Mouse (Mus musculus) liver, embryonic 15.5 days (tissue): ENCODE measurements around the gene Gid4. TPM values are rescaled to one million over a fixed set of nuclear protein-coding genes. Genes with fewer than 3 reads are reported as not detected.
A peak's percentile ranks its signal among the peaks of the same experiment; 100 is the strongest.

ENCODE experiments used
- ATAC-seq: fragments of 200-750 bp; cut with Nextera tagmentation; 2 replicates; pipeline ENCODE4 v1.8.0; 2017; ENCODE audit warnings: moderate number of reproducible peaks, mild to moderate bottlenecking, moderate library complexity; ENCODE audit not compliant: insufficient read depth
- H3K27ac ChIP-seq: fragments of 300-500 bp; sonication (generic); replicated peaks from 2 replicates; pipeline ENCODE4 v1.5.1; 2015; ENCODE audit warnings: mild to moderate bottlenecking, inconsistent platforms
- H3K27me3 ChIP-seq: fragments of 300-500 bp; sonication (generic); 2 replicates; pipeline ENCODE4 v1.6.1; 2015; ENCODE audit warnings: mild to moderate bottlenecking, inconsistent platforms
- H3K36me3 ChIP-seq: fragments of 300-500 bp; sonication (generic); replicated peaks from 2 replicates; pipeline ENCODE4 v1.6.1; 2015; ENCODE audit warnings: moderate library complexity, mild to moderate bottlenecking, inconsistent platforms
- H3K4me1 ChIP-seq: fragments of 300-500 bp; sonication (generic); replicated peaks from 2 replicates; pipeline ENCODE4 v1.6.1; 2015; ENCODE audit warnings: inconsistent platforms
- H3K4me2 ChIP-seq: fragments of 300-500 bp; sonication (generic); 2 replicates; pipeline ENCODE4 v1.6.1; 2015; ENCODE audit warnings: moderate library complexity, mild to moderate bottlenecking, inconsistent platforms
- H3K4me3 ChIP-seq: fragments of 300-500 bp; sonication (generic); replicated peaks from 2 replicates; pipeline ENCODE4 v1.5.1; 2015; ENCODE audit warnings: mild to moderate bottlenecking, inconsistent platforms
- H3K9ac ChIP-seq: fragments of 300-500 bp; sonication (generic); 2 replicates; pipeline ENCODE4 v1.6.1; 2015; ENCODE audit warnings: moderate library complexity, mild to moderate bottlenecking, inconsistent platforms
- H3K9me3 ChIP-seq: fragments of 300-500 bp; sonication (generic); replicated peaks from 2 replicates; pipeline ENCODE4 v1.6.1; 2016; ENCODE audit warnings: inconsistent platforms
- WGBS: fragments of 180-500 bp; shearing (Covaris S2); methylation state at CpG from one replicate; pipeline ENCODE4 v1.1.7; 2015; ENCODE audit warnings: mixed read lengths; ENCODE audit not compliant: insufficient replicate concordance; 5-methylcytosine and 5-hydroxymethylcytosine counted together
- polyA plus RNA-seq: library from polyadenylated mRNA; unstranded; fragments of >200 nt; fragmentation: Nextera tagmentation; extraction: Ambion mirVana; gene quantifications from 2 replicates; pipeline ENCODE4 v1.2.1, GENCODE M21; 2015

Gid4 gene
- polyA plus RNA-seq, 1 experiment from 2014 or later = 9.4 TPM

GRCm38 (mm10) chr11:60469039-60469438, 52.1 kb downstream of the Gid4 start, which contains the start of gene Myo15:
Myo15 (plus strand) TSS chr11:60469339.
- Histone ChIP-seq H3K9ac (no peak within 1 kb of the TSS), H3K27me3 (no peaks in the 10 kb centered on the region), H3K9me3 (no peaks in the 10 kb centered on the region), H3K4me3 (no peak within 1 kb of the TSS), H3K4me2 (no peak within 1 kb of the TSS), H3K27ac (no peak within 1 kb of the TSS), H3K36me3 (peaks cover 48% of the 10 kb centered on the region), H3K4me1 (peaks cover 8% of the 10 kb centered on the region; the same call in 1 of the 2 replicates)
- 77% methylated on average over 3 of the region's 3 CpGs for WGBS
- ATAC-seq = no peak

GRCm38 (mm10) chr11:60470743-60471142, 53.8 kb downstream of the Gid4 start:
- ATAC-seq = no peak
- H3K4me3 ChIP-seq = no peak overlapping the region
- H3K9ac ChIP-seq = no peak overlapping the region
- H3K9me3 ChIP-seq = no peaks in the 10 kb centered on the region
- WGBS = 66% methylated on average over 9 of the region's 9 CpGs
- peaks cover 38% of the 10 kb centered on the region for H3K36me3 ChIP-seq
- peaks cover 7% of the 10 kb centered on the region; the same call in 1 of the 2 replicates for H3K4me1 ChIP-seq
- H3K27me3 ChIP-seq = no peaks in the 10 kb centered on the region
- H3K27ac ChIP-seq = no peak overlapping the region
- H3K4me2 ChIP-seq = no peak overlapping the region

- Histone ChIP-seq H3K4me3 (no peak overlapping the region), H3K27me3 (peaks cover 5% of the 10 kb centered on the region), H3K4me1 (peaks cover 8% of the 10 kb centered on the region; the same call in 1 of the 2 replicates), H3K27ac (no peak overlapping the region), H3K4me2 (no peak overlapping the region), H3K9me3 (no peaks in the 10 kb centered on the region), H3K36me3 (no peaks in the 10 kb centered on the region; the same call in 1 of the 2 replicates), H3K9ac (no peak overlapping the region)
- ATAC-seq = no peak
- 78% methylated on average over 5 of the region's 5 CpGs for WGBS
Observed at GRCm38 (mm10) chr11:60474534-60474933, 57.6 kb downstream of the Gid4 start.

GRCm38 (mm10) chr11:60475668-60476362, 58.9 kb downstream of the Gid4 start:
- Histone ChIP-seq H3K9ac (no peak overlapping the region), H3K36me3 (no peaks in the 10 kb centered on the region), H3K4me1 (peaks cover 16% of the 10 kb centered on the region), H3K9me3 (no peaks in the 10 kb centered on the region), H3K27ac (no peak overlapping the region), H3K4me2 (no peak overlapping the region), H3K27me3 (peaks cover 10% of the 10 kb centered on the region), H3K4me3 (no peak overlapping the region)
- 66% methylated on average over 5 of the region's 5 CpGs for WGBS
- no peak for ATAC-seq

GRCm38 (mm10) chr11:60478121-60478520, 61.2 kb downstream of the Gid4 start:
- Histone ChIP-seq H3K4me2 (peak overlapping the region; percentile 38), H3K9me3 (no peaks in the 10 kb centered on the region), H3K9ac (no peak overlapping the region), H3K4me3 (no peak overlapping the region), H3K4me1 (peaks cover 16% of the 10 kb centered on the region), H3K27me3 (peaks cover 10% of the 10 kb centered on the region), H3K27ac (no peak overlapping the region), H3K36me3 (no peaks in the 10 kb centered on the region)
- no peak; the same call in 1 of the 2 replicates for ATAC-seq
- WGBS = 32% methylated on average over 17 of the region's 17 CpGs

- WGBS = 30% methylated on average over 3 of the region's 3 CpGs
- H3K27me3 ChIP-seq = no peaks in the 10 kb centered on the region; the same call in 1 of the 2 replicates
- peaks cover 45% of the 10 kb centered on the region for H3K4me1 ChIP-seq
- ATAC-seq = peak; percentile 99
- H3K4me2 ChIP-seq = peak overlapping the region; percentile 62
- peak overlapping the region; percentile 34 for H3K4me3 ChIP-seq
- H3K9ac ChIP-seq = peak overlapping the region; percentile 42; the same call in 1 of the 2 replicates
- no peaks in the 10 kb centered on the region for H3K36me3 ChIP-seq
- H3K27ac ChIP-seq = peak overlapping the region; percentile 82
- H3K9me3 ChIP-seq = no peaks in the 10 kb centered on the region
Observed at GRCm38 (mm10) chr11:60486267-60486666, 69.3 kb downstream of the Gid4 start.

GRCm38 (mm10) chr11:60492726-60493125, 75.8 kb downstream of the Gid4 start:
- Histone ChIP-seq H3K4me2 (no peak overlapping the region), H3K4me1 (peaks cover 17% of the 10 kb centered on the region), H3K4me3 (no peak overlapping the region), H3K27ac (no peak overlapping the region), H3K27me3 (peaks cover 33% of the 10 kb centered on the region), H3K36me3 (no peaks in the 10 kb centered on the region), H3K9ac (no peak overlapping the region), H3K9me3 (no peaks in the 10 kb centered on the region)
- no peak for ATAC-seq
- 69% methylated on average over 5 of the region's 5 CpGs for WGBS

- no peak for ATAC-seq
- no peak overlapping the region for H3K4me2 ChIP-seq
- no peak overlapping the region for H3K27ac ChIP-seq
- no peaks in the 10 kb centered on the region for H3K9me3 ChIP-seq
- no peak overlapping the region for H3K9ac ChIP-seq
- H3K4me1 ChIP-seq = 0 out of 2 replicates have a peak, but pooled peaks cover 3% of the 10 kb centered on the region
- no peak overlapping the region for H3K4me3 ChIP-seq
- peaks cover 37% of the 10 kb centered on the region for H3K27me3 ChIP-seq
- 49% methylated on average over 2 of the region's 2 CpGs for WGBS
- no peaks in the 10 kb centered on the region for H3K36me3 ChIP-seq
Observed at GRCm38 (mm10) chr11:60495692-60496091, 78.7 kb downstream of the Gid4 start.

Other genes starting within 250 kb of the Gid4 start
- 53.5 and 60.6 TPM in 2 replicates for gene Srebf1, start 194.6 kb upstream of the Gid4 start, polyA plus RNA-seq
- 5.3 and 5.8 TPM in 2 replicates for gene Tom1l2, start 64.2 kb upstream of the Gid4 start, polyA plus RNA-seq
- gene Drc3, start 63.8 kb upstream of the Gid4 start, polyA plus RNA-seq = 0.25 and 0.48 TPM in 2 replicates
- 29.7 and 32.5 TPM in 2 replicates for gene Atpaf2, start 1.3 kb downstream of the Gid4 start, polyA plus RNA-seq
- 37.2 and 38.8 TPM in 2 replicates for gene Drg2, start 37.4 kb downstream of the Gid4 start, polyA plus RNA-seq
- gene Myo15, start 52.2 kb downstream of the Gid4 start, polyA plus RNA-seq = 0.25 and 0.32 TPM in 2 replicates
- gene Alkbh5, start 119.2 kb downstream of the Gid4 start, polyA plus RNA-seq = 16.8 and 17.3 TPM in 2 replicates